Mouse (Mus musculus) hindbrain, postnatal 0 days (tissue): ENCODE measurements around the gene Pitpnc1. TPM values are rescaled to one million over a fixed set of nuclear protein-coding genes. Genes with fewer than 3 reads are reported as not detected.

Experiments
- ATAC-seq: fragments of 200-750 bp; cut with Nextera tagmentation; 2 replicates; pipeline ENCODE4 v1.8.0; 2017; ENCODE audit warnings: mild to moderate bottlenecking, moderate TSS enrichment, moderate library complexity
- DNase-seq: peaks from one replicate; pipeline ENCODE4 v3.0.0-alpha.2; 2015; ENCODE audit warnings: low spot score
- H3K27ac ChIP-seq: fragments of 300-500 bp; sonication (generic); 2 replicates; pipeline ENCODE4 v1.5.1; 2014; ENCODE audit warnings: mild to moderate bottlenecking
- H3K27me3 ChIP-seq: fragments of 300-500 bp; sonication (generic); 2 replicates; pipeline ENCODE4 v1.6.1; 2014; ENCODE audit warnings: low read length, mixed read lengths; ENCODE audit not compliant: insufficient read depth
- H3K36me3 ChIP-seq: fragments of 300-500 bp; sonication (generic); 2 replicates; pipeline ENCODE4 v1.6.1; 2014; ENCODE audit warnings: low read length, mixed read lengths; ENCODE audit not compliant: insufficient read depth
- H3K4me1 ChIP-seq: fragments of 300-500 bp; sonication (generic); 2 replicates; pipeline ENCODE4 v1.6.1; 2014; ENCODE audit warnings: antibody characterized with exemption, low read length, mixed read lengths; ENCODE audit not compliant: insufficient read depth
- H3K4me2 ChIP-seq: fragments of 300-500 bp; sonication (generic); 2 replicates; pipeline ENCODE4 v1.6.1; 2014; ENCODE audit warnings: low read depth, mild to moderate bottlenecking, low read length, moderate library complexity, mixed read lengths
- H3K4me3 ChIP-seq: fragments of 300-500 bp; sonication (generic); 2 replicates; pipeline ENCODE4 v1.5.1; 2014; ENCODE audit warnings: low read length
- H3K9ac ChIP-seq: fragments of 300-500 bp; sonication (generic); replicated peaks from 2 replicates; pipeline ENCODE4 v1.6.1; 2014; ENCODE audit warnings: mild to moderate bottlenecking, low read length, moderate library complexity, mixed read lengths
- H3K9me3 ChIP-seq: fragments of 300-500 bp; sonication (generic); 2 replicates; pipeline ENCODE4 v1.6.1; 2016; ENCODE audit warnings: low read length, mixed read lengths
- CTCF ChIP-seq: IDR thresholded peaks from 2 replicates; pipeline ENCODE4 v1.5.1; 2016; ENCODE audit warnings: antibody characterized with exemption, control low read depth, low read depth
- WGBS: fragments of 180-500 bp; shearing (Covaris S2); extraction: QIAGEN DNeasy Blood & Tissue Kit; methylation state at CpG from one replicate; pipeline ENCODE4 v1.1.7; 2014; 5-methylcytosine and 5-hydroxymethylcytosine counted together
- polyA plus RNA-seq: library from polyadenylated mRNA; unstranded; fragments of >200 nt; fragmentation: Nextera tagmentation; extraction: Ambion mirVana; gene quantifications from 2 replicates; pipeline ENCODE4 v1.2.1, GENCODE M21; 2015
- total RNA-seq: library from RNA; depleted of rRNA; stranded (reverse); fragments of >200 nt; gene quantifications from 2 replicates; pipeline ENCODE4 v1.2.3, GENCODE M21; 2014

The Pitpnc1 gene
- total and polyA plus RNA-seq, 2 experiments from 2014 or later: 42.2 to 43.6 TPM

- H3K9me3 ChIP-seq: no peaks in the 10 kb centered on the region
- no peak overlapping the region for H3K4me2 ChIP-seq
- H3K9ac ChIP-seq: no peak overlapping the region
- 67% methylated on average over 20 of the region's 20 CpGs for WGBS
- no peak overlapping the region for H3K4me3 ChIP-seq
- ATAC-seq (peak; percentile 69; the same call in 1 of the 2 replicates), DNase-seq (peak; percentile 12)
- peak overlapping the region; percentile 65 for H3K27ac ChIP-seq
- TF ChIP-seq CTCF: no peak
- H3K27me3 ChIP-seq: no peaks in the 10 kb centered on the region
- H3K4me1 ChIP-seq: no peaks in the 10 kb centered on the region
- no peaks in the 10 kb centered on the region for H3K36me3 ChIP-seq
Measured at GRCm38 (mm10) chr11:107310338-107311121, 160.0 kb downstream of the Pitpnc1 start.

GRCm38 (mm10) chr11:107306170-107306569, 164.3 kb downstream of the Pitpnc1 start:
- WGBS: 49% methylated on average over 11 of the region's 11 CpGs
- Histone ChIP-seq H3K9me3 (no peaks in the 10 kb centered on the region), H3K27ac (no peak overlapping the region), H3K4me2 (no peak overlapping the region), H3K4me1 (no peaks in the 10 kb centered on the region), H3K9ac (no peak overlapping the region), H3K4me3 (no peak overlapping the region), H3K36me3 (no peaks in the 10 kb centered on the region), H3K27me3 (no peaks in the 10 kb centered on the region)
- DNase-seq: peak; percentile 63
- ATAC-seq: no peak
- TF ChIP-seq CTCF: no peak

GRCm38 (mm10) chr11:107302141-107302540, 168.4 kb downstream of the Pitpnc1 start:
- H3K4me2 ChIP-seq: no peak overlapping the region
- DNase-seq (no peak), ATAC-seq (no peak)
- WGBS: 91% methylated on average over 4 of the region's 4 CpGs
- no peak for TF ChIP-seq CTCF
- H3K36me3 ChIP-seq: no peaks in the 10 kb centered on the region
- H3K27ac ChIP-seq: no peak overlapping the region
- no peak overlapping the region for H3K9ac ChIP-seq
- H3K9me3 ChIP-seq: 0 out of 2 replicates have a peak, but pooled peaks cover 3% of the 10 kb centered on the region
- H3K27me3 ChIP-seq: no peaks in the 10 kb centered on the region
- no peak overlapping the region for H3K4me3 ChIP-seq
- no peaks in the 10 kb centered on the region for H3K4me1 ChIP-seq

DNA sequence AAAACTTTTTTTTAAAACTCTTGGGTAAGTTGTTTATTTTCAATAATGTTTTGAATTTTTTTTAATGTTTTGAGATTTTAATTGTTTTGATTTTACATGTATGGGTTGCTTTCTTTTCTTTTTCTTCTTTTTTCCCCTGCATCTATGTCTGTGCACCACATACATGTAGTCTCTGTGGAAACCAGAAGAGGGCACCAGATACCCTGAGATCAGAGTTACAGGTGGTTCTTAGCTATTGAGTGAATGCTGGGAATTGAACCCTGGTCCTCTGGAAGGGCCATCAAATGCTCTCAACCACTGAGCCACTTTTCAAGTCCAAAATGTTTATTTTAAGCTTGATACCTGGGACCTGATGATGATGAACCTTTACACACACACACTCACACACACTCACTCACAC, 170.3 kb downstream of the Pitpnc1 start:
- Histone ChIP-seq H3K9me3 (0 out of 2 replicates have a peak, but pooled peaks cover 3% of the 10 kb centered on the region), H3K27me3 (no peaks in the 10 kb centered on the region), H3K36me3 (0 out of 2 replicates have a peak, but pooled peaks cover 1% of the 10 kb centered on the region), H3K4me2 (no peak overlapping the region), H3K4me1 (no peaks in the 10 kb centered on the region), H3K27ac (no peak overlapping the region), H3K9ac (no peak overlapping the region), H3K4me3 (no peak overlapping the region)
- peak; percentile 31 for TF ChIP-seq CTCF
- ATAC-seq: no peak
- no peak for DNase-seq

DNA sequence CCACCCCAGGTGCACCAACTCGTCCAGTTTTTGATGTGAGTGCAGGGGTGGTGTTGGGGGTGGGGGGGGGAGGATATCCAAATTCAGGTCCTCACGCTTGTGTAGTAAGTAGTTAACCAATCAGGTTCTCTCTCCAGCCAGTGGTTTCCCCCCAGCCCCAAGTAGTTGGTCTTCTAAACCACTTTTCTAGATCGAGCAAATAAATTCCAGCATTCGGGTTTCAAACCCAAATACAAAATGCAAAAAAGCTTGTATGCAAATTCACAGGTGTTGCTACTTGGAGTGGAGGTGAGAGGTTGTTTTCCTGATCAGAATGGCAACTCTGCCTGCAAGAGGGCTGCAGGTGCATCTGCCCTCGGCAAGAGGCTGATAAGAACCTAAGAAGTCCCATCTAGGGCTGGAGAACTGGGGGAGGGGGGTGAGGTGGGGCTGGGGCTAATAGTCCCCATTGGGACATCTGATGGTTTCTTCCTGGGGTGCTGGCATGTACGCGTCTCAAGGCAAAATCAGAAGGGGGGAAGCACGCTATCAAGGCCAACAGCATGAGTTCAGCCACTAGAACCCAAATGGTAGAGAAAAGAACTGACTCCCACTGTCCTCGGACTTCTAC, 170.9 kb downstream of the Pitpnc1 start:
- 90% methylated on average over 9 of the region's 9 CpGs for WGBS
- Histone ChIP-seq H3K27me3 (no peaks in the 10 kb centered on the region), H3K4me1 (no peaks in the 10 kb centered on the region), H3K27ac (no peak overlapping the region), H3K9ac (no peak overlapping the region), H3K36me3 (0 out of 2 replicates have a peak, but pooled peaks cover 7% of the 10 kb centered on the region), H3K4me2 (no peak overlapping the region), H3K9me3 (0 out of 2 replicates have a peak, but pooled peaks cover 3% of the 10 kb centered on the region), H3K4me3 (no peak overlapping the region)
- no peak for TF ChIP-seq CTCF
- ATAC-seq (no peak), DNase-seq (no peak)

DNA sequence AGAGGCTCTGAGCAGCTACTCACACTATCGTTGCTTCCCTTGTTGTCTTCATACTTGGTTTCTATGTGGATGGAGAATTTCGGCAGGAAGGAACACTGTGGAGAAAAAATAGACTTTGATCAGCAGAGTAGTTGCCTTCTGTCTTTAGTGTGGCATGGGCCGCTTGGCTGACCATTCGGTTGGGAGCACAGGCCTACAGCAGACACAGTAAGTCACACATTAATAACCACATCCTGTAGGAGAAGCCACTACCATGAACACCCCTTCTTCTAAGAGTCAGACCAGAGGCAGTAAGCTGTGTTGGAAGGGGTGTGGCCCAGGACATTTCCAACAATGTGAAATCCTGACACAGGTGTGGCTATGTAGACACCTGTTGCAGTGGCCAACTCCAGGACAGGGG, 174.3 kb downstream of the Pitpnc1 start:
- Histone ChIP-seq H3K9me3 (0 out of 2 replicates have a peak, but pooled peaks cover 3% of the 10 kb centered on the region), H3K9ac (no peak overlapping the region), H3K27me3 (no peaks in the 10 kb centered on the region), H3K4me2 (no peak overlapping the region), H3K4me3 (no peak overlapping the region), H3K36me3 (0 out of 2 replicates have a peak, but pooled peaks cover 7% of the 10 kb centered on the region), H3K4me1 (no peaks in the 10 kb centered on the region), H3K27ac (no peak overlapping the region)
- DNase-seq (no peak), ATAC-seq (no peak)
- 91% methylated on average over 4 of the region's 4 CpGs for WGBS
- TF ChIP-seq CTCF: no peak
